Mouse (Mus musculus) A20 (cell line): ENCODE results near the gene Olig2.

ENCODE experiments used
- DNase-seq: peaks from one replicate; pipeline ENCODE4 v3.0.0-alpha.2; 2011; ENCODE audit warnings: low read depth, low spot score

Gene Olig2

DNA sequence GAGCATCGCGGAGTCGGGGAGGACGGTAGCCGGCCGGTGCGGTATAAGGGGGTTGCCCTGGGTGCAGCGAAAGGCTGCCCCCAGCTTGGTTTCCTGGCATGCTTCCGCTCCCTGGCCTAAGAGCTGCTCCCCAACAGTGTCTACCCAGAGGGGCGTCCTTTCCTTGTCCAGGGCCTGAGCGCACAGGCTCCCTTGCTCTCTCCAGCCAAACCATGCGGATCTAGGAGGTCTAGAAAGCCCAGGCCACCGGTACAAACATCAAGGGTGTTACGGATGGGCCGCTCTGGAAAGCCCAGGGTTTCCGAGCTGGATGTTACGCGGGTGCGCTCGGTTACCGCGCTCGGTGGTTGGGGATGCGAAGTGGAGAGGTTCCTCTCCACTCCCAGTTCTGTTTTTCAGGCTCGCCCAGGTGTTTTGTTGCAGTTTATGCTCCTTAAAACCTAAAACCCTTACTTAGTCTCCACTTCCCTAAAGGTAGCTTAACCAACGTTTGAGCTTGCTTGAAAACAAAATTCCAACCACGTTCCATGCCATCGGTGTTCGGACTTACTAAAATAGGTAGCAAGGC, 45.8 kb downstream of the Olig2 start:
- DNase-seq = no peak

GRCm38 (mm10) chr16:91271634-91272033, 46.4 kb downstream of the Olig2 start:
- no peak for DNase-seq
